Mouse (Mus musculus): ENCODE measurements at regions not wholly inside any gene's neighbourhood (a gene's known extent, or its start where the extent isn't known, plus 50 kb on each side); places are given as distances from the start of the nearest gene placed in this dataset.

DNA sequence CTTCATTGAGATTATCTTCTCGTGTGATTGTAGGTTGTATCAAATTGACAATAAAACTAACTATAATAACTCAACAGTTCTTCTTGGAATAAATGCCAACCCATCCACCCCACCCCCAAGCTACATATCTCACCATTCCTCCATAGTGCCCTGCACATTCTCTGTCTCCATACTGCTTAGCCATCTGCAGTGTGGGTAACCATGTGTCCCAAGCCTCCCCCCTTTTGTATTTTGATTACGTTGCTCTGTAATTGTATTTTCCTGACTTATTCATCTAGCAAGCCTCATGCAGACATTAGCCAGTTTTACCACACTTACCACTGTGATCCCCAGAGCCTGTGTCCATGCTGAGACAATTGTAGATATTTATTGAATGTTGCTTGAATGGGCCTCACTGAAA lies 129.7 kb upstream of the Smarca2 start:
- in situ Hi-C loops (cut with MboI, MseI): loop anchor here (25.0 kb wide), 1 partner anchor 1238 kb away; the partner anchor contains the start of gene Kank1

- in situ Hi-C loops (cut with MboI, MseI): loop anchor here (25.0 kb wide), 1 partner anchor 1238 kb away; the partner anchor contains the start of gene Kank1
These were observed 129.1 kb upstream of the Smarca2 start for GRCm38 (mm10) chr19:26475754-26476153.

- in situ Hi-C loops (cut with MboI, MseI): loop anchor here (25.0 kb wide), 1 partner anchor 1241 kb away; the partner anchor contains the start of gene Kank1
These were observed 126.7 kb upstream of the Smarca2 start for GRCm38 (mm10) chr19:26478055-26478737.

DNA sequence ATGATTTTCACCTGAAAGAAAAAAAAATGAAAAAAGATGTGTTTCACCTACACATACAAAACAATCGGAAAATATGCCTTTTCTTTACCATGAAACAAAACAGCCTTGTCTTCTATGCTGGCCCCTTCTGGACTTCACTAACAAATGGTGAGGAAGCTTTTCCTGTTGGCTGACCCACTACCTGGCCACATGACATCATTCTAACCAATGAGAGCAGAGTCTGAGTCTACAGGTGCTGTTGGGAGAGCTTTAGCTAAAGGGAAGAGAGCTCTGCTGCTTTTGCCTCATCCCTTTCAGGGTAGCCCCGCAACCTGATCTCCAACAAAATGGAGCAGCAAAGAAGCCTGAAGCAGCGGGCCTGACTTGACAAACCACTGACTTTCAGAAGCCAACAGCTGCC lies 120.5 kb upstream of the Smarca2 start:
- in situ Hi-C loops (cut with MboI, MseI): loop anchor here (25.0 kb wide), 1 partner anchor 1247 kb away; the partner anchor contains the start of gene Kank1

DNA sequence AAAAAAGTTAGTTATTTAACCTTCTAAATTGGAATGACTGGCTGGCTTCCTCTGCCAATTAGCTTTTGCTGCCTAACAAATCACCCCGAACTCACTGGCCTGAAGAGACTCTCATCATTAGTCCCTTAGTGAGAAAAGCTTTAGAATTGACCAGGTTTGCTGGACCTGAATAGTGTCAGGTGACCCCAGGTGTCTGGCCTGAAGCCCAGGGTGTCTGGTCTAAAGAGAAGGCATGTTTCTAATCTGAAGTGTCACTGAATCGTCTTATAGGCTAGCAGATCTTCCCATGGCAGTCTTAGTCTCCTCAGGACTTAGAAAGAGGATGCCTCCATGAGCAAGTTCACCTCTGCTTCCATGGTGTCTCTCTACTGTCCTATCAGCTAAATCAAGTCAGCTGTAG lies 112.0 kb upstream of the Smarca2 start:
- in situ Hi-C loops (cut with MboI, MseI): loop anchor here (25.0 kb wide), 1 partner anchor 1256 kb away; the partner anchor contains the start of gene Kank1

DNA sequence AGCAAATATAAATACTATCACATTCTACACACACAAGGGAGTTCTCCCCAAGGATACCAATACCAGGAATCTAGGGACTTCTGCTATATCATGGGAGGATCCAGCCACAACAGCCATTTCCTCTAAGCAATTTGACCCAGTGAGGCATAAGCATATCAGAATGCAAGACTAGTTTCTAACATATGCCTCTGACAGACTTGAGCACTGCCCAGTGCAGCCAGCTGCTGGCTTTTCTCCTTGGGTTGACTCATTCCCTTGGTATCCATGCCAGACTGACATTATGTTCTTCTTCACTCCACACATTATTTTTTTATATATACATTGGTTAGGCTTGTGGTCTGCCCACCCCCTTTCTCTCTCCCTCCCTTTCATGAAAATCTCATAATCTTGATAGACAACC lies 103.8 kb upstream of the Smarca2 start:
- in situ Hi-C loops (cut with MboI, MseI): no loop called here

GRCm38 (mm10) chr19:26504027-26504426 lies 100.8 kb upstream of the Smarca2 start:
- in situ Hi-C loops (cut with MboI, MseI): no loop called here

DNA sequence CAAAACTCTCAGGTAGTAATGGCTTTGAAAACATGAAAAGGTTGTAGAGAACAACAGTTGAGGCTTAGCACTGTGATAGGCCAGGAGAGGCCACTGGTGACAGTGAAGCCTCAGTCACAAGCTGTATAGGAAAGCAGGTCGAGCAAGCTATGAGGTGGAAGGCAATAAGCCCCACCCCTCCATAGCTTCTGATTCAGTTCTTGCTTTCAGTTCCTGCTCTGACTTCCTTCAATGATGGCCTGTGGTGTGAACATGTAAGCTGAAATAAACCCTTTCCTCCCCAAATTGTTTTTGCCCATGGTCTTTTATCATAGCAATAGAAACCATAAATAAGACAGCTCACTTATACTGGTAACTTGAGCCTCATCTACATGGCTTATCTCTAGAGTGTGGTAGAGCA lies 98.0 kb upstream of the Smarca2 start:
- in situ Hi-C loops (cut with MboI, MseI): no loop called here

- in situ Hi-C loops (cut with MboI, MseI): no loop called here
These were observed 96.9 kb upstream of the Smarca2 start for GRCm38 (mm10) chr19:26507986-26508385.

- in situ Hi-C loops (cut with MboI, MseI): no loop called here
These were observed 96.2 kb upstream of the Smarca2 start for GRCm38 (mm10) chr19:26508616-26509015.

- in situ Hi-C loops (cut with MboI, MseI): no loop called here
These were observed 95.6 kb upstream of the Smarca2 start for GRCm38 (mm10) chr19:26509240-26509639.

GRCm38 (mm10) chr19:26510185-26510584 lies 94.7 kb upstream of the Smarca2 start:
- in situ Hi-C loops (cut with MboI, MseI): no loop called here

GRCm38 (mm10) chr19:26510887-26511286 lies 94.0 kb upstream of the Smarca2 start:
- in situ Hi-C loops (cut with MboI, MseI): no loop called here

GRCm38 (mm10) chr19:26511756-26512155 lies 93.1 kb upstream of the Smarca2 start:
- in situ Hi-C loops (cut with MboI, MseI): no loop called here

GRCm38 (mm10) chr19:26524583-26524982 lies 80.3 kb upstream of the Smarca2 start:
- in situ Hi-C loops (cut with MboI, MseI): no loop called here

- in situ Hi-C loops (cut with MboI, MseI): loop anchor here (25.0 kb wide), 1 partner anchor 1769 kb away; no protein-coding TSS in a partner anchor
These were observed 73.5 kb upstream of the Smarca2 start for GRCm38 (mm10) chr19:26531390-26531789.

- in situ Hi-C loops (cut with MboI, MseI): loop anchor here (25.0 kb wide), 1 partner anchor 1770 kb away; no protein-coding TSS in a partner anchor
These were observed 72.3 kb upstream of the Smarca2 start for GRCm38 (mm10) chr19:26532509-26532908.

GRCm38 (mm10) chr19:26545671-26546070 lies 59.2 kb upstream of the Smarca2 start:
- in situ Hi-C loops (cut with MboI, MseI): loop anchor here (25.0 kb wide), 1 partner anchor 1783 kb away; no protein-coding TSS in a partner anchor

DNA sequence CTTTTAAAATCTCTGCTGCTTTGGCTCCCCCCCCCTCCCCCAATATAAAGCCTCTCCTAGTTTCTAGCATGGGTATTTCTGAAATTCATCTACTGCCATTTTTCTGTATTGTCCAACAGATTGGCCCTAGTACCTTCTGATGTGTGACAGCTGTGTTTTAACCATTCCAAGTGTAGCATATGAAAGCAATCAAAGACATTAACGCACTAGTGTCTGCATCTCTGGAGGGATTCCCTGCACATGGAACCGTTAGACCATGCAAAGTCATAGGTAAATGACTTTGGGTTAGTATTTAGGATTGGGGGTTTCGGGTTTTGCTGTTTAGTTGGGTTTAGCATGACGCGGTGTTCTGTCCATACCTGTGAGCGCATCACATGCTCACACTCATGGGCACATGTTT lies 57.3 kb upstream of the Smarca2 start:
- in situ Hi-C loops (cut with MboI, MseI): loop anchor here (25.0 kb wide), 1 partner anchor 1785 kb away; no protein-coding TSS in a partner anchor

- in situ Hi-C loops (cut with MboI, MseI): loop anchor here (25.0 kb wide), 1 partner anchor 1786 kb away; no protein-coding TSS in a partner anchor
These were observed 56.1 kb upstream of the Smarca2 start for GRCm38 (mm10) chr19:26548562-26549270.

DNA sequence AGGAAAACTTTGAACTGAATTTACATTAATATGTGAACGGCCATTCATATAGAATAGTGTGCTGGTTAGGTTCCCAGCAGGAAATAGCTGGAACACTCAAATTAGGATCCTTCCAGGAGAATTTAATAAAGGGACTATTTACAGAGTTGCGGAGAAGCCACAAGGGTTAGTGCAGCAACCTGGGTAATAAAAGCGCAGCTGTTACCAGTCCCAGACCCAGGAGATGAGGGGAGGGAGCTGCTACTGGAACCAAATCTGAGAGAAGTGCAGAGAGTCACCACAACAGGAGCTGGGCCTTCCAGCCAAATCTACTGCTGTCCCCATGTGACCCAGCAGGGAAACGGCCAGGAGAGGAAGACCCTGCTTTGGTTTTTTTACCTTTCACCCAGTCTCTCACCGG lies 54.6 kb upstream of the Smarca2 start:
- in situ Hi-C loops (cut with MboI, MseI): no loop called here
